Mouse (Mus musculus) C2C12 (cell line): ENCODE measurements around the gene Arhgef18. TPM values are rescaled to one million over a fixed set of nuclear protein-coding genes. Genes with fewer than 3 reads are reported as not detected.
A peak's percentile ranks its signal among the peaks of the same experiment; 100 is the strongest.

Experiments
- H3K27me3 ChIP-seq: one replicate; pipeline ENCODE4 v1.6.1; 2011; ENCODE audit not compliant: control insufficient read depth, insufficient read depth, insufficient read length
- H3K36me3 ChIP-seq: one replicate; pipeline ENCODE4 v1.6.1; 2011; ENCODE audit not compliant: control insufficient read depth, insufficient read depth
- H3K4me3 ChIP-seq: one replicate; pipeline ENCODE4 v1.5.1; 2011; ENCODE audit warnings: mild to moderate bottlenecking, control low read depth; ENCODE audit not compliant: poor library complexity, insufficient read depth, severe bottlenecking
- H3K79me2 ChIP-seq: one replicate; pipeline ENCODE4 v1.6.1; 2011; ENCODE audit not compliant: control insufficient read depth, insufficient read depth
- H3K79me3 ChIP-seq: one replicate; pipeline ENCODE4 v1.6.1; 2011; ENCODE audit warnings: low read depth, control low read depth
- H3ac ChIP-seq: one replicate; pipeline ENCODE3; 2011; ENCODE audit warnings: low read depth; ENCODE audit not compliant: control insufficient read depth, insufficient read length
- CEBPB ChIP-seq: IDR thresholded peaks from one replicate; pipeline ENCODE4 v1.6.1; 2011; ENCODE audit warnings: low read depth, mild to moderate bottlenecking, control low read depth, moderate library complexity
- CTCF ChIP-seq: IDR thresholded peaks from one replicate; pipeline ENCODE4 v1.5.1; 2011; ENCODE audit not compliant: control insufficient read depth, insufficient read depth, insufficient read length
- FOSL1 ChIP-seq: IDR thresholded peaks from one replicate; pipeline ENCODE4 v1.8.0; 2011; ENCODE audit warnings: mild to moderate bottlenecking, low read length; ENCODE audit not compliant: poor library complexity, insufficient read depth, severe bottlenecking
- MAX ChIP-seq: IDR thresholded peaks from one replicate; pipeline ENCODE4 v1.6.1; 2011; ENCODE audit warnings: mild to moderate bottlenecking, control low read depth
- MYOD1 ChIP-seq: IDR thresholded peaks from one replicate; pipeline ENCODE4 v1.6.1; 2011; ENCODE audit warnings: low read depth; ENCODE audit not compliant: control insufficient read depth, insufficient read length
- MYOG ChIP-seq: IDR thresholded peaks from one replicate; pipeline ENCODE4 v1.6.1; 2011; ENCODE audit not compliant: control insufficient read depth, insufficient read length; ENCODE audit errors: extremely low read depth
- USF1 ChIP-seq: IDR thresholded peaks from one replicate; pipeline ENCODE4 v1.6.1; 2011; ENCODE audit warnings: low read depth, mild to moderate bottlenecking, control low read depth, moderate library complexity
- polyA plus RNA-seq: library from polyadenylated mRNA; unstranded; fragments of >200 nt; fragmentation: generic; extraction: Trizol; gene quantifications from one replicate; pipeline ENCODE4 v1.2.1, GENCODE M21; 2012; ENCODE audit warnings: missing spikeins

Gene Arhgef18
- polyA plus RNA-seq, 1 experiment: 18.4 TPM

GRCm38 (mm10) chr8:3498583-3498982 lies 105.8 kb downstream of the Arhgef18 start:
- Histone ChIP-seq H3K36me3 (peaks cover 5% of the 10 kb centered on the region), H3K27me3 (no peaks in the 10 kb centered on the region), H3K79me3 (peaks cover 8% of the 10 kb centered on the region), H3K4me3 (no peak overlapping the region), H3K79me2 (peaks cover 30% of the 10 kb centered on the region), H3ac (no peak overlapping the region)
- TF ChIP-seq USF1 (no peak), MAX (no peak), MYOD1 (no peak), CTCF (no peak), MYOG (no peak), CEBPB (no peak), FOSL1 (no peak)

GRCm38 (mm10) chr8:3499751-3500150 lies 106.9 kb downstream of the Arhgef18 start:
- peaks cover 6% of the 10 kb centered on the region for H3K79me3 ChIP-seq
- H3K27me3 ChIP-seq: no peaks in the 10 kb centered on the region
- H3ac ChIP-seq: peak overlapping the region; percentile 67
- TF ChIP-seq MYOG: no peak
- TF ChIP-seq CTCF: no peak
- no peak for TF ChIP-seq MYOD1
- TF ChIP-seq FOSL1: no peak
- no peak for TF ChIP-seq CEBPB
- TF ChIP-seq USF1: no peak
- TF ChIP-seq MAX: no peak
- H3K36me3 ChIP-seq: peaks cover 8% of the 10 kb centered on the region
- H3K79me2 ChIP-seq: peaks cover 18% of the 10 kb centered on the region
- peak overlapping the region; percentile 41 for H3K4me3 ChIP-seq

- Histone ChIP-seq H3K4me3 (peak within 1 kb of the TSS; percentile 41), H3K79me2 (peaks cover 18% of the 10 kb centered on the region), H3ac (peak within 1 kb of the TSS; percentile 92), H3K36me3 (peaks cover 5% of the 10 kb centered on the region), H3K79me3 (peaks cover 5% of the 10 kb centered on the region), H3K27me3 (no peaks in the 10 kb centered on the region)
- TF ChIP-seq MAX (peak; percentile 79), CTCF (no peak), USF1 (peak; percentile 99)
These were observed 107.7 kb downstream of the Arhgef18 start, which contains the start of gene Mcoln1 for GRCm38 (mm10) chr8:3500235-3501090. Gene Mcoln1 (plus strand): TSS chr8:3500457.

GRCm38 (mm10) chr8:3502217-3502616 lies 109.4 kb downstream of the Arhgef18 start:
- TF ChIP-seq USF1 (no peak), MAX (no peak), FOSL1 (no peak), CEBPB (no peak), MYOG (no peak), CTCF (no peak), MYOD1 (no peak)
- peaks cover 20% of the 10 kb centered on the region for H3K36me3 ChIP-seq
- peaks cover 18% of the 10 kb centered on the region for H3K79me2 ChIP-seq
- no peak overlapping the region for H3ac ChIP-seq
- no peak overlapping the region for H3K4me3 ChIP-seq
- H3K79me3 ChIP-seq: peaks cover 5% of the 10 kb centered on the region
- H3K27me3 ChIP-seq: no peaks in the 10 kb centered on the region

Other genes starting within 250 kb of the Arhgef18 start
- gene Insr, start 113.4 kb upstream of the Arhgef18 start, polyA plus RNA-seq: 2.6 TPM
- not detected for gene A430078G23Rik, start 39.6 kb upstream of the Arhgef18 start, polyA plus RNA-seq
- 1.5 TPM for gene Pex11g, start 74.7 kb downstream of the Arhgef18 start, polyA plus RNA-seq
- gene Tex45, start 77.9 kb downstream of the Arhgef18 start, polyA plus RNA-seq: not detected
- 30.6 TPM for gene Zfp358, start 100.1 kb downstream of the Arhgef18 start, polyA plus RNA-seq
- 38.7 TPM for gene Mcoln1, start 107.5 kb downstream of the Arhgef18 start, polyA plus RNA-seq
- gene Pnpla6, start 122.4 kb downstream of the Arhgef18 start, polyA plus RNA-seq: 18.6 TPM
- gene C330021F23Rik, start 175.0 kb downstream of the Arhgef18 start, polyA plus RNA-seq: not detected
- gene Camsap3, start 194.3 kb downstream of the Arhgef18 start, polyA plus RNA-seq: 0.19 TPM
- 38.2 TPM for gene Xab2, start 228.3 kb downstream of the Arhgef18 start, polyA plus RNA-seq
- 55.4 TPM for gene Pet100, start 228.5 kb downstream of the Arhgef18 start, polyA plus RNA-seq
- gene Pcp2, start 232.5 kb downstream of the Arhgef18 start, polyA plus RNA-seq: 0.70 TPM
- 8.9 TPM for gene Stxbp2, start 237.9 kb downstream of the Arhgef18 start, polyA plus RNA-seq